Mouse (Mus musculus): ENCODE data around the gene Ybx1. TPM values are rescaled to one million over a fixed set of nuclear protein-coding genes. Genes with fewer than 3 reads are reported as not detected.
"Not testable (repeated sequence)": the region's sequence is repeated elsewhere in the genome, so short reads cannot be mapped to it uniquely, and the experiment has no call there.

Gene Ybx1
- polyA plus RNA-seq, 1 experiment from 2014 or later, result 1,113 TPM

DNA sequence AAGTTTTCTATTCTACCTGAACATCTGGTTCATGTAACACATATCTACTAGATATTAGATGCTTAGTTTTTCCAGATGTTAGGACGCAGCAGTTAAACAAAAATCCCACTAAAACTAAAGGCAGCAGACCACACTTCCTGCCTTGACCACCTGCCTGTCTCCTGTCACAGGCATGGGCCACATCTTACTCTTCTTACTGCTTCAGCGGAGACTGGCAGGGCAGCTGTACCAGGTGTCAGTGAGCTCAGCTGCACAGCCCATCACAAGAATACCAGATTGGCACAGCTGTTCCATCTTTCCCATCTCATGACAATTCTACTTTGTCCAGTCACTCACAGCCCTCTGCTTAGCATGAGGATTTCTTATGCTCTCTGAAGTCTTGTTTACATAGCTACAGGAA is 3.0 kb upstream of the Ybx1 start:
- WGBS, result 56% methylated on average over 2 of the region's 2 CpGs
- H3K4me2 ChIP-seq (replicated peaks), result no peak overlapping the region
- H3K9me3 ChIP-seq, result no peaks in the 10 kb centered on the region
- no peaks in the 10 kb centered on the region for H3K36me3 ChIP-seq
- H3K27me3 ChIP-seq, result no peaks in the 10 kb centered on the region
- peaks cover 13% of the 10 kb centered on the region for H3K4me1 ChIP-seq
- ATAC-seq (ENCODE audit: insufficient number of reproducible peaks, insufficient read depth, low FRiP score, low TSS enrichment), result no peak
- no peak overlapping the region for H3K9ac ChIP-seq
- H3K27ac ChIP-seq, result no peak overlapping the region
- no peak overlapping the region for H3K4me3 ChIP-seq

DNA sequence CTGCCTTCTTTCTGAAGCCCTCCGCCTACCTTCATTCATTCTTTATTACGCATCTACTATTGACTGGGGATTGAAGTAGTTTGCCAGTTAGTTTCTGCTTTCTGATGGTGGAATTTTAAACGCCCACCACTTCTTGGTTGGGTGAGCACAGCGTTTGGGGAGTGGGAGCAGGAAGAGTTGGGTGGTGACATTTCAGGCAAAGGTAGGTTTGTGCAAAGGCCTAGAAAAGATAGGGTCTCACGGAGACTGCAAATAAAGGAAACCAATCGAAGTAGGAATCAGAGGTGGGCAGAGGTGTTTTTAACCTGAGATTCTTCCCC is 690 bp upstream of the Ybx1 start:
- H3K9ac ChIP-seq, result peak overlapping the region; percentile 70
- peaks cover 5% of the 10 kb centered on the region; the same call in 1 of the 2 replicates for H3K36me3 ChIP-seq
- H3K4me3 ChIP-seq, result peak overlapping the region; percentile 98
- WGBS, result 9% methylated on average over 6 of the region's 6 CpGs
- no peaks in the 10 kb centered on the region for H3K27me3 ChIP-seq
- H3K27ac ChIP-seq, result peak overlapping the region; percentile 92
- H3K9me3 ChIP-seq, result no peaks in the 10 kb centered on the region
- no peak for ATAC-seq (ENCODE audit: insufficient number of reproducible peaks, insufficient read depth, low FRiP score, low TSS enrichment)
- H3K4me2 ChIP-seq (replicated peaks), result peak overlapping the region; percentile 58
- peaks cover 19% of the 10 kb centered on the region for H3K4me1 ChIP-seq

DNA sequence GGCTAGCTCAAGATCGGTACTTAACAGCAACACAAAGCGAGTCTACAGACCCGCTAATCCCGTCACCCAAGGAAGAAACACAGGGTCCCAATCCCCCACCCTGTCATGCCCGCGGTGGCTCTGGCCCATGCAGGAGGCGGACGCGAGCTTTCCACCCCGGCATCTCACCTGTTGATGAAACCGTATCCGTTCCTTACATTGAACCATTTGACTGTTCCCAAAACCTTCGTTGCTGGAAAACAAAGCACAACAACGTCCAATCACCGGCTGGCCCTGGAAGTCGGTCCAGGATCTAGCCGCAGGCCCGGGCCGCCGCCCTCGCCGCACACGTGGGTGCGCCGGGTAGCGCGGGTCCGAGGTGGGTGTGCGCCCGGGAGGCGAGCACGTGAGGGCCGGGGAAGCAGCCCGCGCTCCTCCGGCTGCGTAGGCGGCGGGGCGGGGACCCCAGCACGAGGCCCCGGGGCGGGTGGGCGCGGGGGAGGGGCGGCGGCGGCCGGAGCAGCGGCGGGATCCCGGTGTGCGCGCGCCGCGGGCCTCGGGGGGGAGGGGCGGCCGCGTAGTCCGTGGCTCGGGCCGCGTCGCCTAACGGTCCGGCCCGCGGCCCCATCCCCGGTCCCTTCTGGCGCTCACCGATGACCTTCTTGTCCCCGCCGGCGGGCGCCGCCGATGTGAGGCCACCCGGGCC is 688 bp downstream of the Ybx1 start:
- Histone ChIP-seq H3K9me3 (no peaks in the 10 kb centered on the region), H3K4me2 (replicated peaks) (peak overlapping the region; percentile 86), H3K27me3 (no peaks in the 10 kb centered on the region), H3K9ac (peak overlapping the region; percentile 97), H3K4me1 (peaks cover 19% of the 10 kb centered on the region), H3K4me3 (peak overlapping the region; percentile 98), H3K36me3 (peaks cover 8% of the 10 kb centered on the region; the same call in 1 of the 2 replicates), H3K27ac (peak overlapping the region; percentile 89)
- ATAC-seq (ENCODE audit: insufficient number of reproducible peaks, insufficient read depth, low FRiP score, low TSS enrichment), result peak; percentile 1; the same call in 1 of the 2 replicates
- WGBS, result under 1% methylated on average over 54 of the region's 80 CpGs

DNA sequence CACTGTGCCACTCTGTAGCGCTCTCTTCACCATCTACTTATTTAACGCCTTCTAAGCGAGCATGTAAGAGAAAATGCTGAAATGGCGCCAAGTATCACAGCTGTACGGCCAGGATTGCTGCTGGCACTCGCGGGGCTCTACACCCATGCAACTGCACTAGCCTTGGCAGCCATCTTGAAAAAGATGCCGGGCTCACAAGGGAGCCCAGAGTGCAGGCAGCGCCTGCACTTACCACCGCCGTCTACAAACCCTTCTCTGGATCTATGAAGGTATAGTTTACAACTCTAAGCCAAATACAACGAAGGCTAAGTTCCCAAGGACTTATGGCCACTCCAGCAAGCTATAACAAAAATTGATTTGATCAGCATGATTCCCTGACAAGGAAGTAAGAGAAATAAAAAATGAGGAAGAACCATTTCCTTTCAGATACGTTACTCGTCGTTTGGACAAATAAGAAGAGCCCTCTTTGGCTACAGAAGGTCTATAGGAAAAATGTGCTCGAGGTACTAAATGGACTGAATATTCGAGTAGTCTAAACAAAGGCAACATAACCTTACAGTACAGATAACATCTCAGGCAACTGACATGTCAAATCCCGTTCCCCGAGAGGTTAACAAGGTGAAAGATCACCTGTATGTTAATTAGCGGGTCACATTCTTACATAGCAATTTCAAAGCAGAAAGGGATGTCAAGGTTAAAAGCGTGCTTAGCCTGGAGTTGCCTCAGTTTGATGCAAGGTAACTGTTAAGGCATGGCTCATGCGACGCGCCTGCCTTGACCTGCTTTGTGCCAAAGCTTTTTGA is 1.4 kb downstream of the Ybx1 start:
- ATAC-seq (ENCODE audit: insufficient number of reproducible peaks, insufficient read depth, low FRiP score, low TSS enrichment), result no peak
- Histone ChIP-seq H3K4me2 (replicated peaks) (peak overlapping the region; percentile 86), H3K27ac (peak overlapping the region; percentile 89; the same call in 1 of the 2 replicates), H3K4me3 (peak overlapping the region; percentile 98), H3K9me3 (no peaks in the 10 kb centered on the region), H3K36me3 (peaks cover 12% of the 10 kb centered on the region; the same call in 1 of the 2 replicates), H3K4me1 (peaks cover 19% of the 10 kb centered on the region), H3K27me3 (no peaks in the 10 kb centered on the region), H3K9ac (peak overlapping the region; percentile 97)
- WGBS, result under 1% methylated on average over 24 of the region's 24 CpGs

DNA sequence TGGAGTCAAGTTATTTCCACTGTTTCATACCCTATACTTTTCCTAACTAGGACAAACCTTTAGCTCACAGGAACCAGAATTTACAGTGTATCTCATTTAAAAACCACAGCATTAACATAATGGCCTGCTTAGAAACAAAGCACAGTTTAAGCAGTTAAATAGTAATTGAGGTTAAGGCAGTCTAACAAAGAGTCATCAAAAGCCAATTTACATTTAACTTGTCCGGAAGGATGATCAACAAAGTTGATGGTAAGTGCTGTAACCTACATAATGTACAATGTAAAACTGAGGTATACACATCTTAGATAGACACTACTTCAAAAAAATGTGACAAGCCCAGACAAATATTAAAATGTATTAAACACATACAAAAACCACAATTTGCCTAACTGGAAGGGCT is 2.5 kb downstream of the Ybx1 start:
- H3K27ac ChIP-seq, result no peak overlapping the region
- H3K9ac ChIP-seq, result peak overlapping the region; percentile 97; the same call in 1 of the 2 replicates
- peaks cover 16% of the 10 kb centered on the region for H3K4me1 ChIP-seq
- peaks cover 12% of the 10 kb centered on the region; the same call in 1 of the 2 replicates for H3K36me3 ChIP-seq
- WGBS, result 78% methylated on average over 1 of the region's 1 CpGs
- H3K4me2 ChIP-seq (replicated peaks), result peak overlapping the region; percentile 86
- ATAC-seq (ENCODE audit: insufficient number of reproducible peaks, insufficient read depth, low FRiP score, low TSS enrichment), result no peak
- no peaks in the 10 kb centered on the region for H3K27me3 ChIP-seq
- H3K9me3 ChIP-seq, result no peaks in the 10 kb centered on the region
- H3K4me3 ChIP-seq, result peak overlapping the region; percentile 98

DNA sequence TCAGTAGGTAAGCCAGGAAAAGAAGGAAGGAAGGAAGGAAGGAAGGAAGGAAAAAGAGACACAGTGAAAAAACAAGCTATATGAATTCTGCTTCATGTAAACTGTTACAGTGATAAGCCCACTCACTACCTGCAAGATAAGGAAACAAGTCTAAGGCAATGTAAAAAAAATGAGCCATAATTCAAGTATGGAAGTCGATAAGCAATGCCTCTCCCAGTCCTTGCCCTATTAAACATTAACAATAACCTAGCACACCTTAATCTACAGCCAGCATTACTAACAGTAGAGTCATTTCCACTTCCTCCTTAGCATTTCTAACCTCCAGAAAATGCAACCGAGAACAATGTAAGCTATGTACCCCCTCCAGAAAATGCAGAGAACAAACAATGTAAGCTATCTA is 9.1 kb downstream of the Ybx1 start:
- 87% methylated on average over 2 of the region's 2 CpGs for WGBS
- ATAC-seq (ENCODE audit: insufficient number of reproducible peaks, insufficient read depth, low FRiP score, low TSS enrichment), result no peak
- H3K36me3 ChIP-seq, result peaks cover 48% of the 10 kb centered on the region

DNA sequence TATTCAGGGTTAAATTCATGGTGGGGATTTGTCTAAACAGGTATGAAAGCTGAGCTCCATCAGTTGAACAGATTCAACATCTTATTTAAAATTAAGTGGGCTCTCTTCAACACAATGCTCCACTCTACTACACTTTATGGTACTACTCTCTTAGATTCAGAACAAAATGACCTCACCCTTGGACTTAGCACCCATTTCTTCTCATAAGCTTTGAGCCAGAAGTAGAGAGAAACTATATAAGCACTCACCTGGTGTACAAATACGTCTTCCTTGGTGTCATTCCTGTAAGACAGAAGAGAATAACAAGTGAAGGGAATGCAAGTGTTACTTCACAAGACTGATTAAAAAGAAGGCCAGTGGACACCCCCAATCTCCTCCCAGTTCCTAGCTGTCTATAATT is 9.5 kb downstream of the Ybx1 start:
- Histone ChIP-seq H3K9me3 (no peaks in the 10 kb centered on the region), H3K4me1 (no peaks in the 10 kb centered on the region), H3K4me3 (no peak overlapping the region), H3K9ac (no peak overlapping the region), H3K36me3 (peaks cover 52% of the 10 kb centered on the region), H3K27ac (no peak overlapping the region), H3K27me3 (no peaks in the 10 kb centered on the region), H3K4me2 (replicated peaks) (no peak overlapping the region)
- WGBS, result 91% methylated on average over 1 of the region's 1 CpGs
- no peak for ATAC-seq (ENCODE audit: insufficient number of reproducible peaks, insufficient read depth, low FRiP score, low TSS enrichment)

More for the DNA sequence above, 9.1 kb downstream of the Ybx1 start:
- H3K9ac ChIP-seq, result no peak overlapping the region
- no peaks in the 10 kb centered on the region for H3K27me3 ChIP-seq
- no peak overlapping the region for H3K27ac ChIP-seq
- H3K9me3 ChIP-seq, result no peaks in the 10 kb centered on the region
- H3K4me3 ChIP-seq, result no peak overlapping the region
- H3K4me1 ChIP-seq, result no peaks in the 10 kb centered on the region
- no peak overlapping the region for H3K4me2 ChIP-seq (replicated peaks)

DNA sequence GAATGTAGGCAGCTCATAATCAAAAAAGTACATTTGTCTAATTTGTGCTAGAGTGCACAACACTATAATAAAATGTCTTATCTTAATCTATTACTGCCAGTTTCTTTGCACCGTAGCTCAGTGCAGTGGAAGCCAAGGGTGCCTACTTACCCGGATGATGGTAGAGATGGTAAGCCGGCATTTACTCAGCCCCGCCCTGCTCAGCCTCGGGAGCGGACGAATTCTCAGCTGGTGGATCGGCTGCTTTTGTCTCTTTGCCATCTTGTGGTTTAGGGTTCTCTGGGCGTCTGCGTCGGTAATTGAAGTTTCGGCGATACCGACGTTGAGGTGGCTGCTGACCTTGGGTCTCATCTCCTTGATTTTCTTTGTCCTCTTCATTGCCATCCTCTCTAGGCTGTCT is 15.6 kb downstream of the Ybx1 start:
- peaks cover 91% of the 10 kb centered on the region for H3K36me3 ChIP-seq
- H3K4me1 ChIP-seq; ATAC-seq (ENCODE audit: insufficient number of reproducible peaks, insufficient read depth, low FRiP score, low TSS enrichment); H3K4me2 ChIP-seq (replicated peaks); H3K27me3 ChIP-seq; H3K4me3 ChIP-seq; H3K9me3 ChIP-seq; H3K27ac ChIP-seq; H3K9ac ChIP-seq: not testable (repeated sequence)
- 90% methylated on average over 15 of the region's 15 CpGs for WGBS

DNA sequence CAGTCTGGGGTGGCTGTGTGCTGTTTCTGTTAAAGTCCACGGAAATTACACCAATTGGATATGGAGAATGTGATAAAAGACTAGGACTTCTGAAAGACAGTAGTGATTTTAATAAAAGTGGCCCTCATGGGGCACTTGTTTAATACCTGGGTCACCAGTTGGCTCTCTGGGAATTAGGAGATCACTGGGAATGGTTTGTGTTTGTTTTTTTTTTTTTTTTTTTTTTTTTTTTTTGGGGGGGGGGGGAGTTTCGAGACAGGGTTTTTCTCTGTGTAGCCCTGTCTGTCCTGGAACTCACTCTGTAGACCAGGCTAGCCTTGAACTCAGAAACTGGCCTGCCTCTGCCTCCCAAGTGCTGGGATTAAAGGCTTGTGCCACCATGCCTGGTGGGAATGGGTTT is 18.7 kb downstream of the Ybx1 start:
- Histone ChIP-seq H3K4me2 (replicated peaks) (no peak overlapping the region), H3K27me3 (no peaks in the 10 kb centered on the region), H3K36me3 (peaks cover 89% of the 10 kb centered on the region), H3K9me3 (no peaks in the 10 kb centered on the region), H3K9ac (no peak overlapping the region), H3K4me3 (no peak overlapping the region), H3K4me1 (no peaks in the 10 kb centered on the region), H3K27ac (no peak overlapping the region)
- ATAC-seq (ENCODE audit: insufficient number of reproducible peaks, insufficient read depth, low FRiP score, low TSS enrichment), result no peak
- 81% methylated on average over 2 of the region's 2 CpGs for WGBS

DNA sequence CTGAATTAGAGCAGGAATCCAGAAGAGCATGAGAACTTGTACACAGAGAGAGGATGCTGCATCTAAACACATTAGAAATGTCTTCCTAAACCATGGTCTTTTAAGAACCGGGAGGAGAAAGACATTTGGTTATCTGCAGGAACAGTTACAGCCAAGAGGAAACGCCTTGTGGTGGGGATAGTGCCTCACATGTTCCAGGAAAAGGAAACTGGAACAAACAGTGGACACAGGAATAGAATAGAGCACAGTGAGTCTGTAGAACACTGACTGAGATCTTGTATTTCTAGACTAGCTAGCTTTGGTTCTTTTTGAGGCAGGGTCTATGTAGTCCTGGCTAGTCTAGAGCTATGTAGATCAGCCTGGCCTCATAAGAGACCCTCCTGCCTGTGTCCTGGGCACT is 19.2 kb downstream of the Ybx1 start:
- no peak overlapping the region for H3K4me3 ChIP-seq
- H3K9ac ChIP-seq, result no peak overlapping the region
- no peak for ATAC-seq (ENCODE audit: insufficient number of reproducible peaks, insufficient read depth, low FRiP score, low TSS enrichment)
- H3K27ac ChIP-seq, result no peak overlapping the region
- no peaks in the 10 kb centered on the region for H3K27me3 ChIP-seq
- H3K4me2 ChIP-seq (replicated peaks), result no peak overlapping the region
- 81% methylated on average over 2 of the region's 2 CpGs for WGBS
- H3K4me1 ChIP-seq, result no peaks in the 10 kb centered on the region
- H3K9me3 ChIP-seq, result no peaks in the 10 kb centered on the region
- H3K36me3 ChIP-seq, result peaks cover 91% of the 10 kb centered on the region

DNA sequence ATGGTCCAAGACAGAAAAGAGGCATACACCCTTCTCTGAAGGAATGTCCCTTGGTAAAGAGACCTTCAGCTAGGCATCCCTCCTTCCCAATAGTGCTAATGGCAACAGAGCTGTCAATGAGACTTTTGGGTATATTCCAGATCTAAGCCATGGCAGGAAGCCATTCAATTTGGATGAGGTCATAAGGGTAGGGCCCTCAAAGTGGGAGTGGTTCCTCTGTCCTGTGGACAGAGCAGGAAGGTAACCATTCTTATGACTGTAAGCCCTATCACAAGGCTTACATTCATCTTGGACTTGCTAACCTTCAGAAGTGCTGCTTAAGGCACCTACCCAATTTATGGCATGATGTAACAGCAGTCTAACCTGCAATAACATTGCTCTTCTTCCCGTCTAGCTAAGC is 19.8 kb downstream of the Ybx1 start:
- 76% methylated on average over 1 of the region's 1 CpGs for WGBS
- Histone ChIP-seq H3K9ac (no peak overlapping the region), H3K36me3 (peaks cover 89% of the 10 kb centered on the region), H3K9me3 (no peaks in the 10 kb centered on the region), H3K27me3 (no peaks in the 10 kb centered on the region), H3K4me1 (no peaks in the 10 kb centered on the region), H3K27ac (no peak overlapping the region), H3K4me2 (replicated peaks) (no peak overlapping the region), H3K4me3 (no peak overlapping the region)
- ATAC-seq (ENCODE audit: insufficient number of reproducible peaks, insufficient read depth, low FRiP score, low TSS enrichment), result no peak

DNA sequence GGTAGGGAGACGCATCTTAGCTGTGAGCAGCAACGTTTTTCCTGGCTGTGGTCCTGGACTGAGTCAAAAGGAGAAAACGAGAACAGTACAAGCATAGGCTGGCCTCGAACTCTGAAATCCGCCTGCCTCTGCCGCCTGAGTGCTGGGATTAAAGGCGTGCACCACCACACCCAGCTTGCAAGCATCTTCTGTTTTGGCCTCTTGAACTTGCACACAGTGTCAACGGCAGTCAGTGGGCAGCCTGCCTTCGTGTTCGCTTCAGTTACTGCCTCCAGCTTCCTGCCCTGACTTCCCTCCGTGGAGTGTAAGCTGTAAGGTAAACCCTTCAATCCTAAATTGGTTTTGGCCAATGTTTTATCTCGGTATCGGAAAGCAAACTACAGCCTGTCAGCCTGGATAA is 27.8 kb downstream of the Ybx1 start:
- Histone ChIP-seq H3K36me3 (peaks cover 17% of the 10 kb centered on the region), H3K4me1 (no peaks in the 10 kb centered on the region), H3K9ac (no peak overlapping the region), H3K27me3 (no peaks in the 10 kb centered on the region), H3K9me3 (no peaks in the 10 kb centered on the region), H3K4me3 (no peak overlapping the region), H3K27ac (no peak overlapping the region), H3K4me2 (replicated peaks) (no peak overlapping the region)
- ATAC-seq (ENCODE audit: insufficient number of reproducible peaks, insufficient read depth, low FRiP score, low TSS enrichment), result no peak
- WGBS, result 74% methylated on average over 13 of the region's 13 CpGs
